Mouse (Mus musculus) spleen, adult 2 months (tissue): ENCODE data around the gene Cyp2c67.

Experiments
- CTCF ChIP-seq: fragments of 200-500 bp; IDR thresholded peaks from 2 replicates; pipeline ENCODE4 v1.5.1; 2011; ENCODE audit warnings: mild to moderate bottlenecking, inconsistent platforms; ENCODE audit not compliant: insufficient read depth, insufficient read length, insufficient replicate concordance; ENCODE audit errors: extremely low read depth
- POLR2A ChIP-seq: fragments of 200-500 bp; IDR thresholded peaks from 2 replicates; pipeline ENCODE4 v1.6.1; 2011; ENCODE audit warnings: low read depth, low read length, inconsistent platforms

DNA sequence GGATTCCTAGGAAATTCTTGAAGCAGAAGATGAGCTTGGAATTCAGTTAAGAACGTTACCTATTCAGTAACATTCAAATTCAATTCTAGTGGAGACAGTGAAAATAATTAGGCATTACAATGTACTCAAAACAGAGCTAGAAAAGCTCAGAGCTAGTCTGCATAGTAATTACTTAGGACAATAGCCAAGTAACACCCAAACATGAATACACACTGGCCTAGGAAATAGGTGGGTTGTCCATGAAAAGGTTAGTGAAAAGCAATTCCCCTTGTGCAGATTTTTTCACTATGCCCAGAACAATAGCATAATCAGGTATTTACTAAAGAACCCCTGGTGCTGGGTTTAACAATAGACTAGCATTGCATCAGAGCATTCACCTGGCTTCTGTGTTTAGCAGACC is 3.5 kb upstream of the Cyp2c67 start:
- TF ChIP-seq CTCF = no peak
- no peak for TF ChIP-seq POLR2A
